Mouse (Mus musculus) neural tube, embryonic 15.5 days (tissue): ENCODE results near the gene Dpp10. TPM values are rescaled to one million over a fixed set of nuclear protein-coding genes. Genes with fewer than 3 reads are reported as not detected.

Experiments used
- ATAC-seq: fragments of 200-750 bp; cut with Nextera tagmentation; 2 replicates; pipeline ENCODE4 v1.8.0; 2017; ENCODE audit warnings: mild to moderate bottlenecking, moderate TSS enrichment, moderate library complexity; ENCODE audit not compliant: low FRiP score
- H3K27ac ChIP-seq: fragments of 300-500 bp; sonication (generic); replicated peaks from 2 replicates; pipeline ENCODE4 v1.5.1; 2015; ENCODE audit warnings: mild to moderate bottlenecking, inconsistent platforms
- H3K27me3 ChIP-seq: fragments of 300-500 bp; sonication (generic); replicated peaks from 2 replicates; pipeline ENCODE4 v1.6.1; 2015; ENCODE audit warnings: inconsistent platforms
- H3K36me3 ChIP-seq: fragments of 300-500 bp; sonication (generic); 2 replicates; pipeline ENCODE4 v1.6.1; 2015; ENCODE audit warnings: inconsistent platforms
- H3K4me1 ChIP-seq: fragments of 300-500 bp; sonication (generic); 2 replicates; pipeline ENCODE4 v1.6.1; 2015; ENCODE audit warnings: inconsistent platforms
- H3K4me2 ChIP-seq: fragments of 300-500 bp; sonication (generic); 2 replicates; pipeline ENCODE4 v1.6.1; 2015; ENCODE audit warnings: inconsistent platforms, mild to moderate bottlenecking, moderate library complexity
- H3K4me3 ChIP-seq: fragments of 300-500 bp; sonication (generic); replicated peaks from 2 replicates; pipeline ENCODE4 v1.5.1; 2015; ENCODE audit warnings: mild to moderate bottlenecking, inconsistent platforms
- H3K9ac ChIP-seq: fragments of 300-500 bp; sonication (generic); replicated peaks from 2 replicates; pipeline ENCODE4 v1.6.1; 2015; ENCODE audit warnings: mild to moderate bottlenecking, inconsistent platforms
- H3K9me3 ChIP-seq: fragments of 300-500 bp; sonication (generic); replicated peaks from 2 replicates; pipeline ENCODE4 v1.6.1; 2016; ENCODE audit warnings: inconsistent platforms
- WGBS: fragments of 180-500 bp; shearing (Covaris S2); methylation state at CpG from one replicate; pipeline ENCODE4 v1.1.7; 2015; ENCODE audit warnings: mixed read lengths; 5-methylcytosine and 5-hydroxymethylcytosine counted together
- polyA plus RNA-seq: library from polyadenylated mRNA; unstranded; fragments of >200 nt; fragmentation: Nextera tagmentation; extraction: Ambion mirVana; gene quantifications from 2 replicates; pipeline ENCODE4 v1.2.1, GENCODE M21; 2015

The Dpp10 gene
- polyA plus RNA-seq, 1 experiment from 2014 or later: 21.6 TPM

DNA sequence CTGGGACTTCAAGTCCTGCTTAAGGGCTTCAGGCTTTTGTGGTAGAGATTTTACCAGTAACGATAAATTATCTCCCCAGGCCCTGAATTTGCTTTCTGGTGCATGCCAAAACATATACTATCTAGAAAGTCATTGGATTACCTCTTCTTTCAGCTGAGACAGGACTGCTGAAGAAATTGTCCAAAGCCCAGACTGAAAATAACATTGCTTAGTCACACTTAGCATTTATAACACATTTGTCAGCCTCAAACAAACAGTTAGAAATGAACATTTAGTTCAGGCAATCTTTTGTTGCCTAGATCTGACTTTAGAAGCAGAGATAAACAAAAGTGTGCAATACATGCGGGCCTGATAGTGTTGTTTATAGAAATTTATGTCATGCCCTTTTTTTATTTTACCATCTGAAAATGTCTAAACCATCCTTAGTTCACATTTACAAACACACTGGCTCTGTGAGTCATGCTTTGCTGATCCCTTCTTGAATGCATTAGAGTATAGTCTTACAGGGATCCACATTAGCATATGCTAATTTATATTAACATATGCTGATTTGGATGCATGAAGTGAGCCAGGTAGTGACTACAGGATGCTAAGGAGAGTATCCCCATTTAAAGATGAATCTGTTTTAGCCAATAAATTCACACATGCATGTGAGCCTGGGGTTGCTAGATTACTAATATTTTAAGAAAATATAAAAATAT lies 59.9 kb downstream of the Dpp10 start:
- 83% methylated on average over 2 of the region's 2 CpGs for WGBS
- ATAC-seq: no peak
- H3K36me3 ChIP-seq: no peaks in the 10 kb centered on the region
- no peaks in the 10 kb centered on the region for H3K9me3 ChIP-seq
- no peak overlapping the region for H3K27ac ChIP-seq
- no peaks in the 10 kb centered on the region for H3K27me3 ChIP-seq
- no peaks in the 10 kb centered on the region for H3K4me1 ChIP-seq
- H3K9ac ChIP-seq: no peak overlapping the region
- H3K4me3 ChIP-seq: no peak overlapping the region
- H3K4me2 ChIP-seq: no peak overlapping the region

DNA sequence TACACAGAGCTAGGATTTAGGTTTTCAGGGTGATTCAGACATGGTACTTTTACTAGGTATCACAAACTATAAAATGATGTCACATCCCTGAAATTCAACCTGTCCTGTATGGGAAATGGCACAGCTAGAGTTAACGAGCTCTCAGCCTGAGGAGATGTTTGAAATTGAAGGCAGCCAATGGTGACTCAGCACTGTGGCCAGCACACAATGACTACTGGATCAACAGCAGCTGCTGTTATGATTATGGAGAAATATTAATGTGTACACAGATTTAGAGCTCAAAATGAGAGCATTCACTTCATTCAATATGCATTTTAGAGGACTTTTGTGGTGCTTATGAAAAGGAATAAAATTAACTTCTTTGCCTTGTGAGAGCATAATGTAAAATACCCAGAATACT lies 66.8 kb downstream of the Dpp10 start:
- Histone ChIP-seq H3K4me1 (no peaks in the 10 kb centered on the region), H3K36me3 (no peaks in the 10 kb centered on the region), H3K9me3 (no peaks in the 10 kb centered on the region), H3K4me3 (no peak overlapping the region), H3K27ac (no peak overlapping the region), H3K4me2 (no peak overlapping the region), H3K9ac (no peak overlapping the region), H3K27me3 (no peaks in the 10 kb centered on the region)
- 68% methylated on average over 1 of the region's 1 CpGs for WGBS
- ATAC-seq: no peak

DNA sequence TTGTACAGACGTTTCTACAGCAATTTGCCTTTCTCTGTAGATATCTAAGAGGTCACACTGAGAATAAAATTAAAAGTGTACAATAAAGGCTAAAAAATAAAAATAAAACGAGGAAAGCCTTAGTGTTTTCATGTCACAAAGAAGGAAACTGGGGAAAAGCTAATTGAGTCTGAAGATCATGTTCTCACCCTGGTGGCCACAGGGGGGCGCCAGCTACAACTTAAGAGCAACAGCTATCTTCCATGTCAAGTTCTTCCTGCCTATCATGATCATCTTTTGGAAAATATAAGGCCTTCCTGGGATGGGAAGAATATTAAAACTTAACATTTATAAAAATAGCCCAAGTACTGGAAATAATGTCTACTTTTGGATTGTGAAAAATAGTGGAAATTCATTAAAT lies 70.7 kb downstream of the Dpp10 start:
- no peak overlapping the region for H3K27ac ChIP-seq
- H3K4me3 ChIP-seq: no peak overlapping the region
- ATAC-seq: no peak
- H3K27me3 ChIP-seq: no peaks in the 10 kb centered on the region
- no peaks in the 10 kb centered on the region for H3K36me3 ChIP-seq
- no peak overlapping the region for H3K9ac ChIP-seq
- 25% methylated on average over 3 of the region's 3 CpGs for WGBS
- H3K4me2 ChIP-seq: no peak overlapping the region
- no peaks in the 10 kb centered on the region for H3K9me3 ChIP-seq
- H3K4me1 ChIP-seq: no peaks in the 10 kb centered on the region

DNA sequence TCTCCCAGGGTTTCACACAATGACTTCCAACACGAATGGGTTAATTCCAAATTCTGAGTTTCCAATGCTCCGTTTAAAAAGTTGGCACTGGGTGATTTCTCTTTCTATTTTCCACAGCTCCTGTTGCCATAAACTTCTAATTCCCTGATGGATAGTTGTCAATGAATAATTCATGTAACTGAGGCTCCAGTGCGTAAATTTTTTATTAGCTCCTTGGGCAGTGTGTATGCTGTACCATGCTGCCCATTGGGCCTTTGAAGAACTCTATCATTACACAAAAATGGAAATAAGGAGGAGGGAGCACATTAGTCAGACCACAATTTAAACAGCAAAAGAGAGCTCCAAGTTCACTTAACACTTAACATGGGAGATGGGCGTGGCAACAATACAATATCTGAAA lies 99.2 kb downstream of the Dpp10 start:
- Histone ChIP-seq H3K4me3 (no peak overlapping the region), H3K27me3 (no peaks in the 10 kb centered on the region), H3K27ac (no peak overlapping the region), H3K9me3 (no peaks in the 10 kb centered on the region), H3K4me1 (no peaks in the 10 kb centered on the region), H3K36me3 (no peaks in the 10 kb centered on the region), H3K9ac (no peak overlapping the region), H3K4me2 (no peak overlapping the region)
- ATAC-seq: no peak
- WGBS: 52% methylated on average over 4 of the region's 4 CpGs

DNA sequence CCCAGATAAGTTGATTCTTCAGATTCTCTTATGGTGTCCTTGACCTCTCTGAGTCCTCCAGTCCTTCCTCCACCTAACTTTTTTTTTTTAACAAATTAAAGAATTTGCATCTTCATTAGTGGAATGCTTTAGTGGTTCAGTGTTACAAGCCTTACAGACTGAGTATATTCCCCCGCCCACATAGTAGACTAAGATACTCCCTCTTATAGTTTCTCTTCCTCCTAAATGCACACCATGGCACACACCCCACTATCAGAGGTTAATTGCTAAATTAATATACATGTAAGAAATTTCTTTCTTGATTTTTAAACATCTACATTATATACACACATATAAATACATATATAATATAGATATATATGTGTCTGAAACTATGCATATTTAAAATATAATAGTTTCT lies 104.5 kb downstream of the Dpp10 start:
- WGBS: 96% methylated on average over 1 of the region's 1 CpGs
- H3K4me1 ChIP-seq: no peaks in the 10 kb centered on the region
- no peak overlapping the region for H3K4me3 ChIP-seq
- no peak for ATAC-seq
- H3K27ac ChIP-seq: no peak overlapping the region
- no peak overlapping the region for H3K4me2 ChIP-seq
- H3K9ac ChIP-seq: no peak overlapping the region
- H3K9me3 ChIP-seq: no peaks in the 10 kb centered on the region
- no peaks in the 10 kb centered on the region for H3K27me3 ChIP-seq
- H3K36me3 ChIP-seq: no peaks in the 10 kb centered on the region

DNA sequence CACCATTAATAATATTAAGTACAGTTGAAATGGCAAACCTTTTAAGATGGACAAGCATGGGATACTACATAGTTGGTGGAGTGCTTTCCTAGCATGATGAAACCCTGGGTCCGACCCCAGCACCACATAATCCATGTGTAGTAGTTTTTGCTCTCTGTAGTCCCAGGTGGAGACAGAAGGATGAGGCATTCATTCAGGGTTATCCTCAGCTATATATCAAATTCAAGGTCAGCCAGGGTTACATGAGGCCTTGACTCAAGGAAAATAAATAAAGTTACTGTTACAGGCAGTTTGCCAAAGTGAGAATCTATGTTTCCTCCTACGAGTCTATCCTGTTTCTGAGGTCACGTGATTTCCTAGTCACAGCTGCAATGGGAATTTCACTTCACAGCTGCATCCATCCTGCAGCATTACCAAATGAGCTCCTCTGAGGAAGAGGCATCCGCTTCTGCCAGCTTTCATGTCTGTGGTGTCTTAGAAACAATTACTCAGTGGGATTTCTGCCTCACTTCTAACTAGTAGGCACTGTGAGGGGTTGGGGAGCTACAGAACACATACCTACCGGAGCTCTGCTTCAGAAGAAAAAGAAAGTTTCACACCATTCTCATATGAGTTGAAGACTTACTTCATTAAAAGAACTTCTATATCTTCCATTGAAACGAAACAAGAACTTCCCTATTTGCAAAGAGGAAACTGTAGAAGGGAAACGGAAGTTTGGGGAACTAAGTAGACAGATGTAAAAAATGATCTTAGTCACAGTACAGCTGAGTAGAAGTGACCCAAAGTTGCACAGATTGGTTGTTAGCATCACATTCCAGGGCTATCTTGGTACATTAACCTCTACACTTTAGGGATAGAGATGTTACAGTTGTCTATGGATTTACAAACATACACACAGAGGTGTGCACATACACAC lies 111.3 kb downstream of the Dpp10 start:
- ATAC-seq: no peak
- no peak overlapping the region for H3K4me3 ChIP-seq
- H3K36me3 ChIP-seq: no peaks in the 10 kb centered on the region
- no peak overlapping the region for H3K27ac ChIP-seq
- 75% methylated on average over 7 of the region's 7 CpGs for WGBS
- H3K4me1 ChIP-seq: no peaks in the 10 kb centered on the region
- no peak overlapping the region for H3K9ac ChIP-seq
- H3K27me3 ChIP-seq: no peaks in the 10 kb centered on the region
- no peak overlapping the region for H3K4me2 ChIP-seq
- no peaks in the 10 kb centered on the region for H3K9me3 ChIP-seq

DNA sequence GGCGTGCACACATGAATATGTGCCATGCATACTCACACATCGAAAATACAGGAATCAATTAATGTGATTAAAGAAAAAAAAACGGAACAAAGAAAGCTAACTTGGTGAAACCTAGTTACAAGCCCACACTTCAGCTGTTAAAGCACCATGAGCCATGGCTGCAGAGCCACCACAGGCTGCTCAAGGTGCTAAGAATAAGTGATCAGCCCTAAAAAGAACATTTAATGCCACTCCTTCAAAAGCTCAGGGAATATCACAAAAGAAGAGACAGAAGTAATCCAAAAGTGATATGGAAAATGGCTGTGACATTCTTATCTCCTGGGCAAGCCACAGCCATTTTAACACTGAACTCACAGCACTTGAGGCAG lies 117.4 kb downstream of the Dpp10 start:
- no peak overlapping the region for H3K4me2 ChIP-seq
- no peak overlapping the region for H3K4me3 ChIP-seq
- H3K36me3 ChIP-seq: no peaks in the 10 kb centered on the region
- H3K27ac ChIP-seq: 0 out of 2 replicates have a peak overlapping the region, but pooled peaks have one; percentile 41
- peaks cover 11% of the 10 kb centered on the region for H3K4me1 ChIP-seq
- no peaks in the 10 kb centered on the region for H3K27me3 ChIP-seq
- H3K9me3 ChIP-seq: no peaks in the 10 kb centered on the region
- H3K9ac ChIP-seq: no peak overlapping the region
- 67% methylated on average over 3 of the region's 3 CpGs for WGBS
- no peak for ATAC-seq

DNA sequence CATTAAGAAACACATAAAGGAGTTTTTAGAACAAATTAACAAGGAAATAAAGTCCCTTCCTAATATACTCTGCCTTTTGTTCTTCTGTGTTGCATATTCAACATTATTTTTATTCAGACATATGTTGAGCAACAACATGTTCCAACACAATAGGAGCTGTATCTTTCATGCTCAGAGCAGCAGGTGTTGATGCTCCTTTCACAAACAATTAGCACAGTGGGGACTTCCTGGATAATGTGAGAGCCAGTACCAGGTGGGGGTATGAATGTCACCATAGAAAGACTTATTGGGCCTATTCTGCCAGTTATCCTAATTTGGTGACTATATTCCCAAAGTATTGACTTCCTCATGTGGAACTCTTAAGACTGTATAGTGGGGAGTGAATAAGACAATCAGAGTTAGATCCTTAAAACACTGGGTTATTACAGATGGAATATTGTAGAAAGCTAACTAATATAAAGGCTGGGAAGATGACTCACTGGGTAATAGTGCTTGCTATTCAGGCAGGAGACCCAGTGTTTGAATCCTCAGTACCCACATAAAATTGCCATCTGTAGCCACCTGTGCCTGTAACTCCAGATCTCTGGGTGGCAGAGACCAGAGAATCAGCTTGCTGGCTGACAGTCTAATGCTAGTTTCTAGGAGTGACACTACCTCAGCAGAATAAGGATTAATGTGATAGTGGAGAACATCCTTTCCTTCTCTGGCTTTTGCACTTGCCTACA lies 117.9 kb downstream of the Dpp10 start:
- no peak for ATAC-seq

DNA sequence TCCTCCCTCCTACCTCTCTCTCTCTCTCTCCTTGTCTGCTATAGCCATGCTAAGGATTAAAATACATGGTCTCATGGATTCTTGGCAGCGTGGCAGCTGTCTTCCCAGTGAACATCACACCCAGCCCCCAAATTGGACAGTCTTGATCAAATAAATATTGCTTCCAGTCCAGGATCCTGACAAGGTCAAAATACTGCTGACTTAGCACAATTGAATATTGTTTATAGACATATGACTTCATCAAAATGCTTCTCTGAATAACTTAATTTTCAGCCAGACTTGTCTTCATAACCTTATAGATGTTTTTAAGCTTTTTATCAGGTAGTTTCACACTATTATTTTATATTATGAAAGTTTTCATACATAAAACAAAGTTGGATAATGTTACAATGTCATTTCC lies 120.5 kb downstream of the Dpp10 start:
- Histone ChIP-seq H3K27ac (no peak overlapping the region), H3K27me3 (no peaks in the 10 kb centered on the region), H3K4me2 (no peak overlapping the region), H3K9ac (no peak overlapping the region), H3K4me1 (peaks cover 11% of the 10 kb centered on the region), H3K4me3 (no peak overlapping the region), H3K36me3 (no peaks in the 10 kb centered on the region), H3K9me3 (no peaks in the 10 kb centered on the region)
- no peak for ATAC-seq
- 80% methylated on average over 1 of the region's 1 CpGs for WGBS

More for the DNA sequence above, 117.9 kb downstream of the Dpp10 start:
- Histone ChIP-seq H3K4me1 (peaks cover 11% of the 10 kb centered on the region), H3K9me3 (no peaks in the 10 kb centered on the region), H3K36me3 (no peaks in the 10 kb centered on the region), H3K4me3 (no peak overlapping the region), H3K9ac (no peak overlapping the region), H3K27ac (0 out of 2 replicates have a peak overlapping the region, but pooled peaks have one; percentile 41), H3K4me2 (no peak overlapping the region), H3K27me3 (no peaks in the 10 kb centered on the region)

DNA sequence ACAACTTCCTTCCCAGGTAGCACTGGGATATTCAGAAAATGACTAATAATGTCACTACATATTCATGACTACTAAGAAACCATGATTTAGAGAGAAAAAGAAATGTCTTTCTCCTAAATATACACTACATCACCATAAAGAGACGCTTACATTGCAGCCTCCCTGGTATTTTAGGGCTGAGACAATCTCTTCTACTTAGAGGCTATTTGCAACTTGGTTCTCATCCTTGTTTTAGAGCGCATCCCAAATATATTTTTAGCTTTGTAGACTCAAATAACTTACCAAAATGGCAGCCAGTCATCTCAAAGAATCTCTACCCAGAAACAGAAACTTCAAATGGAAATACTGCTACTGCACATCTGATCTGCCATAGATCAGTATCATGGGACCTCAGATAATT lies 121.5 kb downstream of the Dpp10 start:
- no peak overlapping the region for H3K27ac ChIP-seq
- no peaks in the 10 kb centered on the region for H3K9me3 ChIP-seq
- H3K36me3 ChIP-seq: no peaks in the 10 kb centered on the region
- WGBS: 94% methylated on average over 2 of the region's 2 CpGs
- no peak for ATAC-seq
- no peak overlapping the region for H3K4me3 ChIP-seq
- peaks cover 11% of the 10 kb centered on the region for H3K4me1 ChIP-seq
- H3K4me2 ChIP-seq: no peak overlapping the region
- no peaks in the 10 kb centered on the region for H3K27me3 ChIP-seq
- H3K9ac ChIP-seq: no peak overlapping the region

DNA sequence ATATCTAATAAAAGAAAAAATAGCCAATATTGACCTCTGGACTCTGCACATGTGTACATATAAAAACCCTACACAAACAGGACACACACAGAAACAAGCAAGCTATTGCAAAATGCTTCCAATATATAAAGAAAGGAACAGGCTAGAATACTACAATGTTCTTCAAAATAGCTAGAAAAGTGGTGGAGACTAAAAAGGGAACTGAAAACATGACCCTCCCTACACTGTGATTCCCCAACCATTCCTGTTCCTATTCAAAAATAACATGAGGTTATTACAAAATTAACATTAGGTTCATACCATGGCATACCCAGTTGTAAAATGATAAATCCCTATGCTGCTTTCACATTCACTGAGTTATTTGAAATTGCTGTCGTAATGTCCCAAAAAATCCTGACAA lies 125.8 kb downstream of the Dpp10 start:
- Histone ChIP-seq H3K27ac (no peak overlapping the region), H3K4me2 (no peak overlapping the region), H3K9me3 (no peaks in the 10 kb centered on the region), H3K4me1 (no peaks in the 10 kb centered on the region), H3K4me3 (no peak overlapping the region), H3K36me3 (no peaks in the 10 kb centered on the region), H3K27me3 (no peaks in the 10 kb centered on the region), H3K9ac (no peak overlapping the region)
- 88% methylated on average over 1 of the region's 1 CpGs for WGBS
- no peak for ATAC-seq

DNA sequence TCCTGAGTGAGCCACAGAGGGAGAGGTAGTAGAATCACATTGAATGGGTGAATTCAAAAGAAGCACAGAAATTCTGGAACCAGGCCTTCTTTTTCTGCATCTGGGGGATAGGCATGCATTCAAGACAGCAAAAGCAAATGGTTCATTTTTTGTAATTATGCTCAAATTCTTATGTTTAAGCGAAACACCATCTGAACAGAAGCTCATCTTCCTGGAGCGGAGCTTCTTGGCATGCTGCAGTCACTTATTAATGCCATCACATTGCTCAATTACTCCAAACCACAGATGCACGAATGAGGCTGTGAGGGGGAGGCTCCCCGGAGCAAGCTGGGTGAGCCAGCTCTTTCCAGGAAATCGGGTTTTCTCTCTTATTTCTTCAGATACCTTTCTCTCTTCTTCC lies 142.7 kb downstream of the Dpp10 start:
- no peak for ATAC-seq
- Histone ChIP-seq H3K27ac (no peak overlapping the region), H3K36me3 (no peaks in the 10 kb centered on the region), H3K4me2 (no peak overlapping the region), H3K27me3 (no peaks in the 10 kb centered on the region), H3K4me3 (no peak overlapping the region), H3K9ac (no peak overlapping the region), H3K9me3 (no peaks in the 10 kb centered on the region), H3K4me1 (no peaks in the 10 kb centered on the region)
- 75% methylated on average over 5 of the region's 5 CpGs for WGBS
